Mouse (Mus musculus) ZHBTc4 (cell line): Measurements from ENCODE around the gene Gm20388.

Experiments
- DNase-seq: peaks from one replicate; pipeline ENCODE4 v3.0.0-alpha.2; 2011; ENCODE audit warnings: low read depth, low spot score

Gene Gm20388

DNA sequence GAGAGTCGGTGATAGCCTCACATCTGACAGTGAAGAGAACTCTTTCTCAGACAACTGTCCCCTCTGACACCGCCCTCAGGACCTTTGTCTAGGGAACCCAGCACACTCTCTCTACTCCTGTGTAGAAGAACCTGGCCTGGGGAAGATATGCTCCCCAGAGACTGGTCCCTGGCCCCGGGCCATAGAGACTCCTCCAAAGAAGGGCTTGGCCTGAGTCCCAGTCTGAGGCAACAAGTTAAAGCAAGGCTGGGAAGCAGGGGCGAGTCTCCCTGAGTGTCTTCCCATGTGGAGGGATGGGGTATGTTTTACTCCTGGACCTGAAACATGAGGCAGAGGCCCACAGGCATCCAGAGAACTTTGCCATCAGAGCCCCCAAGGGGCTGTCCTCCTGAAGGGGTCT, 2935.0 kb downstream of the Gm20388 start:
- DNase-seq = no peak

DNA sequence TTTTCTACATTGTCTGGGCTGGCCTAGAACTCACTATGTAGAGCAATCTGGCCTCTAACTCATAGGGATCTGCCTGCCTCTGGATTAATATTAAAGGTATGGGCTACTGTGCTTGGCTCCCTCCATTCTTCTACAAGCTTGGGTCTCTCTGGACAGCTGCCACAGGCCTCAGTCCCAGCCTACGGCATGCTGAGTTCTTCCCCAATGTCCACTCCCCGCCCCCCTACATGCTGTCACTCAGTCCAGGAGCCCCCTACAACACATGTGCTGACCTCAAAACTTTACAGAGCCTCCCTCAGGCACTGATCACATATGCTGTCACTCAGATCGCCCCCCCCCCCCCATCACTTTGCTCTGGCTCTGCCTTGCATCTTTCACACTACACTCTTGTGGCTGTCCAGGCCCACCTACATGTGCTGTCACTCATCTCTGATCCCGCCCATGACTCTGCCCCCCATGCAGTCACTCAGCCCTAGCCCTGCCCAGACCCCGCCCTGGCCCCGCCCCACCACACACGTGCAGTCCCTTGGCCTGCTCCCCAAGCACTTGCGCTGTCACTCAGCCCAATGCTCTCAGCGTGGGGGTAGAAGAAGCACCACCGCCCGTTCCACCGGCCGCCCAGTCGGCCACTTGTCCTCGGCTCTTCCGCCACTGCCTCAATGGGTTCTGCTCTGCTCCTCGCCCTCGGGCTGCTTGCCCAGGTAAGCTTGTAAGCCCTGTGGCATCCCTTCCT, 2937.4 kb downstream of the Gm20388 start, which contains the start of gene Cdh15:
Gene Cdh15, plus strand, starts transcription at position 138 of the 733 bp plus-strand sequence.
- peak; percentile 76 for DNase-seq

DNA sequence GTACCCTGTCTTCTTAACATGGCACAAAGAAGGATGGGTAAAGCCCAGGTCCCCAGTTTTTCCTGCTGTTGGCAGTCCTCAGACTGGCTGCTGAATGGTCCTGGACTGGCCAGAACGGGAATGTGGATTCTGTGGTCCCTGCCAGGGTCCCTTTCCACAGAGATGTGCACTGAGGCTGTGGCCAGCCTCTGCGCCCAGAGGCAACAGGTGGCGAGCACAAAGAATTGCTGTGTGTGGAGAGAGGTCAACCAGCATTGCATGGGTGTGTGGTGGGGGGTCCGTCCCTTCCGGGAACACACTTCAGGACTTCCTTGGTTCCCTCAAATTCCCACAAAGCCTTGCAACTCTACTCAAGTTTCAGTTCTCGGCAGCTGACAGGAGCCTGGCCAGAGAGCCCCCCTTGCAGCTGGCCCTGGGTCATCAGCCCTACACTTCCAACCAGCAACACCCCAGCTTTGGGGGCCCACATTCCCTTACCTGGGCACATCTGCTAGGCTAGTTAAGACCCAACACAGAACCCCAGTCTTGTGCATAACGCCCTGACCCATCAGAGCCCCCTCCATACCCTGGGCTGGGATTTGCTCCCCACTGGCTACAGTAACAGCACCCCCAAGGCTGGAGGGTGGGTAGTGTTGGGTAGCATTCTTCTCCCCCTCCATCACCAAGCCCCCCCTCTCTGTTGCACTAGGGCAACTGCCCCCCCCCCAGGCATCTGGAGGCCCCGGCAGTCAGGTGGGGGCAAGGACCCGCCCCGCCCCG, 2938.7 kb downstream of the Gm20388 start:
- no peak for DNase-seq

DNA sequence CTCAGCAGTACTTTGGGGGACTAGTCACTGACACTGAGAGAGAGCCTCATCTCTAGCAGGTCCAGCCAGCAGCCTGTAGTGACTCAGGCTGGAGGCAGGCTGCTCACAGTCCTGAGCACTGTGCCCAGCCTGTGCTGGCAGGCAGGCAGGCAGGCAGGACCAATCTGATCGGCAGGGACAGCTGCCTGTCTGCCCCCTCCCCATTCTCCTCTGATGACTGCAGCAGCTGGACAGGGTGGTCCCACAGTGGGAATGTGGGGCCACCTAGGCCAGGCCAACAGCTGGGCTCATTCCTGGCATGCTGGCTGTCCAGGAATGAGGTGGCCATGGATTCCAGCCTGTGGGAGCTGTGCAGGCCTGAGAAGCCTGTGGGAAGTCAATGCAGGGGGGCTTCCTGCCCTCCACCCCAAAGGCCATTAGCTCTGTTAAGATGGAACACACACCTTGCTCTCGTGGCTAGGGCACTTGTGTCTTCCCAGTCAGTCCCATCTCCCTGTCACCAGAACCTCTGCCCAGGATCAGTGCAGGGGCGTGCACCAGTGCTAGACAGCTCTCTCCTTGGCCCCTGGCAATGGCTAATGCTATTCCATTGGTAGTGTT, 2940.1 kb downstream of the Gm20388 start:
- DNase-seq = no peak

DNA sequence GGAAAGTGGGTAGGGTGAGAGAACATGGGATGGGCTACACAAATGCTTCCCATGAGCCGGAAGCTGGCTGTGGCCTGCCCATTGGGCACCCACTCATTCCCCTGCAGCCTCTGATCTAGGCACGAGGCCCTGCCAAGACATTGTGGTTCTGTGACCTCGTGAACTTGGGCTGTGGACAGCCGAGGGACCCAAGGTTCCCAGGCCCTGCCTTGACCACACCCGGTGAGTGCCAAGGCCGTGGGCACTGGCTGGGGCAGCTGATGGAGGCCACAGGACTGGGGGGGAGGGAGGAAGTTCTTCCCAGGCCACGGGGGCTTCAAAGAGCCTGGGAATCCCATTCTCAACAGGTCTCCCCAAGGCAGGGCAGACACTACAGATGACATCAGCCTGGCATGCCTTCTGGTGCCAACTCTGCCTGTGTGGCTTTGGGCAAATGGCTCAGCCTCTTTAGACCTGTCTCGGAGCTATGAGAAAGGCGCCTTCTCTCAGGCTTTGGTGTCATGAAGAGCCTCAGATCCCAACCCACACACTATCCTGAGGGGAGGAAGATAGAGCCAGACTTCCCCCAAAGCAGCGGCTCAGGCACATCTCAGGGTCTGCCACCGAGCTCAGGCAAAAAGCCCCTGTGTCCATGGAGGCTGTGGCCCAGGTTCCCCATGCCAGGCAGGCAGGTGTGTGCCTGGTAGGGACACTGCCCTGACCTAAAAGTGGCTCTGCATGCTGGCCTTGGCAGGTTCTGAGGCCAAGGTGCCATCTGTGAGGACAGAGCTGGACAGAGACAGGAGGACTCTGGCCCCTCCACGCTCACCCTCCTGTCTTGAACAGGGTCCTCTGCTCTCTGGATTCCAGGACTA, 2941.3 kb downstream of the Gm20388 start:
- DNase-seq = no peak

DNA sequence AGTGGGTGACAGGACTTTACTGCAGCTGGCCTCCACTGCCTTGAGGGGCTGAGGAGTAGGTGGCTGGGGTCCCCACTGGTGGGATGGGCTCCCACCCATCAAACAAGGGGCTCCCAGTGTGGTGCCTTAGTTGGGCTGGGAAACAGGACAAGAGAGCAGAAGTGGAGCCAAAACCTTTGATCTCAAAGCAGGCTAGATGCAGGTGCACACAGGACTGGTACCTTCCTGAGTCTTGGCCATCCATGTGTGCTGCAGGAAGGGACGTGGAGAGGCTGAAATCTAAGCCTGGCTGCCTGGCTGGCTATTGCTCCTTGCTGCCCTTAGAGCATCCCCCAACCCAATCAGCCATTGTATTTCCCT, 2941.9 kb downstream of the Gm20388 start:
- no peak for DNase-seq

DNA sequence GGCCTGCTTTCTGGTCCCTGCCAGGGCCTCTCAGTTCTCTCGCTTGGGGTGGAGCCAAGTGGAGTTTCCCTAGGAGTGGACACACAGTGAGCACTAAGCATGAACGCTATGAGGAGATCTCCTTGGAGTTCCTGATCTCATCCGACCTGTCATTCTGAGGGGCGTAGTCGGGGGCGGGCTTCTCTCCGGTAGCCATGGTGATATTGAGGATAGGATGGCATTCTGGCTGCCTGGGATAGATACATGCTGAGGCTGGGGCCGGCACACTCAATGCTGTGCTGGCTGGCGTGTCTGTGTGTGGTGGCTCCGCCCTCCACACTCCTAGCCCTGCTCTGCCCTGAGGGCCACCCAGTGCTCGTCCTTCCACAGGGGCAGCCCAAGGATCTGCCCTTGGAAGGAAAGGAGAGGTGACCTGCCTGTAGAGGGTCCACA, 2942.7 kb downstream of the Gm20388 start:
- peak; percentile 35 for DNase-seq

DNA sequence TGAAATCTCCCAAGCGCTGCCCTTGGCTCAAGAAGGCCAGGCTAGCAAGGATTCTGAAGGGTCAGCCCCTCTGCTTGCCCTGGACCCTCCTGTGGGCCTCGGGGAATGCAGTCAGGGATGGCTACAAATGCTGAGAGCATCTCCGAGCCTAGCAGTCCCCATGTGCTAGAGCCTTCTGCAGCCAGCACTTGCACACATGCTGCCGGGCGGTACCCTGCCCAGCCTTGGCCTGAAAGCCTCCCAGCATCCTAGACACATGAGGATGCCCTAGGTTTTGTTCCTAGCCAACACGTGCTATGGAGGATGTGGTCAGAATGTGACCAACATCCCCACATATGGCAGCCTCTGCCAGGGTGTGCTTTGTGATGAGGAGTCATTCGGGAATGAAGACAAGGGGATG, 2943.7 kb downstream of the Gm20388 start:
- DNase-seq = no peak

DNA sequence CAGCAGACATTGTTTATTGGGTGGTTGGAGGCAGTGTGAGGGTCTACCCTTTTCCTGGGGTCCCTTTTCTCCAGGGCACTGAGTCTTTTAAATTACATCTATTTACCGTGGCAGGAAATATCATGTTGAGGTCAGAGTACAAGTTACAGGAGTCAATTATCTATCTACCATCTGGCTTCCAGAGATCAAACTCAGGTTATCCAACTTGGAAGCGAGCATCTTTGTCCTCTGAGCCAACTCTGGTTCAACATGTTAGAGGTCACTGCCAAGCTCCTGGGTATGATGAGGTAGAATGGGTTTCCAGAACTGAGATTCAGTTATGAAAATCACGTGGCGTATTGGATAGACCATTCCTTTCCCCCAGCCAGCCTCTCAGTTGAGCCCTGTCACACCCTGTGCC, 2944.5 kb downstream of the Gm20388 start:
- DNase-seq = no peak

DNA sequence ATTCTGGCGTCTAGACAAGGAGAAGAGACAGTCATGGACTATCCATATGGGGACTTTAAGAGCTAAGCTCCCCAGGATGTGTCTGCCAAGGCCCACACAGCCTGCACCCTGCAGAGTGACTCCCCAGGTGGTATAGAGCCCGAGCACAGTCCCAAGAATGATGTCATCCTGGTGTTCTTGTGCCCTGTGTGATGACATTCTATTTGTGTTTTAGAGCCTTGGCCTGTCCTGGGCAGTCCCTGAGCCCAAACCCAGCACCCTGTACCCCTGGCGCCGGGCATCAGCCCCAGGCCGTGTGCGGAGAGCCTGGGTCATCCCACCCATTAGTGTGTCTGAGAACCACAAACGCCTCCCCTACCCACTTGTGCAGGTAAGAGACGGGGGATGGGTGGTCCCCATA, 2945.6 kb downstream of the Gm20388 start:
- DNase-seq = no peak

DNA sequence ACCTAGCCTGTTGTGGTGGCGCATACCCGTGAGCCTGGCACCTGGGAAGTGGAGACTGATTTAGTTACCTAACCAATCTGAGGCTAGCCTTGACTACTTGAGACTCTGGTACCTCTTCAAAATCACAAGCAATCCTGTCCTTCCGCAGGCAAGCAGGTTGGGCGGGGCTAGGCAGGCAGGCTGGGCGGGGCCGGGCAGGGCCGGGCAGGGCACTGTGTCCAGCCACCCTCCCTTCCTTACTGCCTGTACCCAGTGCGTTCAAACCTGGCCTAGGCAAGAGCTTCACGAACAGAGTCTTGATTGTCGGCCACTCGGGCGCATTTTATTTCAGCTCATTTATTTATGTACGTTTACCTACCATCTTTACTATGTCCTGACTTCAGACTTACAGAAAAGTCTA, 2949.2 kb downstream of the Gm20388 start:
- no peak for DNase-seq

DNA sequence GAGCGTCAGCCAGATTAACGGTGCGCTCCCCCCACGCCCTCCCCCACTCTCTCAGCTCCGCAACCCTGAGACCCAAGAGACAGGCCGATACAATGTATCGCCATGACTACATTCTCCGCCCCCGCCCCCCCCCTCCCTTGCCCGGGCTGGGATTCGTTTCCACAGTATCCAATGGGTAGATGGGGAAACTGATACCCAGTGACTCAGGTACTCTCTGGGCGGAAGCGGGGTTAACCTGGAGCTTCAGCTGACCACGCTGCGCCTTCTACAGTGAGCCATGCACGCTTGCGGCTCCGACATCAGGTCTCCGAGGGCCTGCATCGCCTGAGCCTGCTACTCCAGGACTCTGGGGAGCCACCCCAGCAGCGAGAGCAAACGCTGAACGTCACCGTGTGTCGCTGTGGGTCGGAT, 2954.1 kb downstream of the Gm20388 start:
- no peak for DNase-seq

DNA sequence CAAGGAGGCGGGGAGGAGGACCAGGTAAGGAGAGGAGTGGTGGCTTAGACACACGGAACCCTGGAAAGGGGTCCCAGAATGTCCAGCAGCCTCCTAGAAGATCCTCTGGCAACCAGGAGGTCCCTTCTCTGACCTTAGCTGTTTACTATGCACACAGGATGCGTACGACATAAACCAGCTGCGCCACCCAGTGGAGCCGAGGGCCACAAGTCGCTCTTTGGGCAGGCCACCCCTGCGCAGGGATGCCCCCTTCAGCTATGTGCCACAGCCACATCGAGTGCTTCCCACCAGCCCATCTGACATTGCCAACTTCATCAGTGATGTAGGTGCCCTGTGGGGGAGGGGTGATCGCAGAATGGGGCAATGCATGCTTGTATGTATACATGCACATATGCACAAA, 2954.8 kb downstream of the Gm20388 start:
- DNase-seq = no peak

DNA sequence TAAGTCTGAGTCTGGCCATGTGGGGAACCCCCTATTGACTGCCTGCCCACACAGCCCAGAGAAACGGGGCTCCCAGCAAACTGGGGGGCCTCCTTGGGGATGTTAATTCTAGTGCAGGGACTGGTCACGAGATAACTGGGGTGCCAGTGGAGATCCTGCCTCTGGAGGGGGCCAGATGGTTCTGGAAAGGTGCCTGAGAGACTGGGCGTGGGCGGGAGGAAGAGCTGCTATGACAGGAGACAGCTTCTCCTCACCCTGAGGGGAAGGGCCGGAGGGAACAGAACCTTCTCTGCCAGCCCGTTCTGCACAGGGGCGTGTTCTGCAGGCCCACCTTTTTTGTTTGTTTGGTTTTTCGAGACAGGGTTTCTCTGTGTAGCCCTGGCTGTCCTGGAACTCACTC, 2955.6 kb downstream of the Gm20388 start:
- no peak for DNase-seq

DNA sequence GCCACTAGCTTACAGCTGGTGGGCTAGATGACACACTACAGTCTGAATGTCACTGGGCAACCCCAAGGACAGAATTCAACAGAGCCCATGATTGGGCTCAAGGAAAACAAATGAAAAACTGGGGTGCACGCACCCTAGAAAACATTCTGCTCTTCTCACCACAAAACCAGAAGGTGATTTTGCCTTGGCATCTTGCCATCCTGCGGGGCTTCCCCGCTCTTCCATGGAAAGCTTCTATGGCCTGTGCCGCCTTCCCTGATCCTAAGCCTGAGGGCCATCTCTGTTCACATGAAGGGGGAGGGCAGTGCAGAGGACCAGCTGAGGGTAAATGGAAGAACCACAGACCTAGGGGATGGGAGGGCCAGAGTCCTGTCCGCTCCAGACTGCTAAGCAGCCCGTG, 2957.3 kb downstream of the Gm20388 start:
- DNase-seq = no peak

DNA sequence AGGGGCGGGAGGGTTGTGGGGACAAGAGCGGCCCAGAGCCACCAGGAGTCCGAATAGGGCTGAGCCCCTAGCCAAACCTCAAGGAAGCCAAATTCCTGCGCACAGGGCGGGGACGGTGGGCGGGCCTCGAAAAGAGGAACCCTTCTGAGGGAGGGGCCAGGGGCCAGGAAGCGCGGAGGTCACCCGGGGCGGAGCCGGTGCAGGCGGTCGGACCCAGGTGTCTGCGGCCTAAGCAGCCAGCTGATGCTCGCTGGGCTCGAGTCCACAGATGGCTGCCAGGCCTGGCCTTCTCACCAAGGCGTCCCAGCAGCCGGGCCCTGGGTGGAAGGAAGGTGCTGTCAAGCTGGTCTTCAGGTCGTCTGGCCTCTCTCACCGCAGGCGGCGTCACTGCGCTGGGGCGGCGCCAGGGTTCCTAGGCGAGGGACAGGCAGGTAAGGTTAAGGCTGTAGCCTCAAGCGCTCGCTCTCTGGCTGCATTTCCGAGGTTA, 2959.8 kb downstream of the Gm20388 start:
- DNase-seq = peak; percentile 93

DNA sequence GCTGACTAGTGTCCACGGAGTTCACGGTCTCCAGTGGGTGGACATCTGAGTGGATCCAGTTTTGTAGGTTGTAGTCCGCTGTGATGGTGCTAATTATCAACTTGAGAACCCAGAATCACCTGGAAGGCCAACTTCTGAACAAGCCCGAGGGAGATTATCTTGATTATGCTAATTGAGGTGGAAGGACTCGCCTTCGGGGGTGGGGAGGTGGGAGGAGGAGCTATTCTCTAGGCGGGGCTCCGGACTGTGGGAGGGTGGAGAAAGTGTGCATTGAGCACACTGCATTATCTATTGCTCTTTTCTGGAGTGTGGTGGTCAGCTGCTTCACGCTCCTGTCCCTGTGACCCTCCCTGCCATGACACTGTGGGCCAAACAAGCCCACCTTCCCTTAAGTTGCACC, 2961.0 kb downstream of the Gm20388 start:
- DNase-seq = peak; percentile 52

DNA sequence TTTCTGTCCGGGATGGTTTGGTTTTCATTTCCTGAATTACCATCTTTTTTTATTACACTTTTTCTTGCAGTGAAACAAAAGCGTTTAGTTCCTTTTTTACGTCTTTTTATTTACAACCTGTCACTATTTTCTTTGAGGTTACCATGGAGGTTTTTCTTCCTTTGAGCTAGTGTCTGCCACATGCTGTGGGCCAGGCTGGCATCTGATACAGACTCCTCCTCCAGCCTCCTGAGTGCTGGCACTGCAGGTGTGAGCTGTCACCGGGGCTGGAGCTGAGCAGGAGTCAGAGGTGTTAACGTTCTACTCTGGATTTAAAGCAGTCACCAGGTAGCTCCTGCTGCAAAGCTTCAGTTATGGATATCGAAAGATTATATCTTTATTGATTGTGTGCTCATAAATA, 2962.5 kb downstream of the Gm20388 start:
- no peak for DNase-seq

DNA sequence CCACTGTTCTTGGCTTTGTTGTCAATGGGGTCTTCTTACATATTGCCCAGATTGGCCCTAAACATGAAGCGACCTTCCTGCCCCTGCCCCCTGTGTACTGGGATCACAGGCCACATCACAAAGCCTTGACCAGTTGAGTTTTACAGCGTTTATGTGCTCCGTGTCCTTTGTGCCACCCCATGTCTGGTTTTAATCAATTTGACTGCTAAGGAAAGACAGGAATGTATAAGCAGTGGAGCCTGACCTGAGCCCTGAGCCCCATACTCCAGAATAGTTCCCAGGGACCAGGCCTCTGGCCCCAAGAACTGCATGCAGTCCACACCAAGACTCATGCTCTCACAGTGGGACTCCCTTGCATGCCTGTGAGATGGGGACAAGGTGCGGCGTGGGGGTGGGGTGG, 2964.5 kb downstream of the Gm20388 start:
- DNase-seq = no peak

DNA sequence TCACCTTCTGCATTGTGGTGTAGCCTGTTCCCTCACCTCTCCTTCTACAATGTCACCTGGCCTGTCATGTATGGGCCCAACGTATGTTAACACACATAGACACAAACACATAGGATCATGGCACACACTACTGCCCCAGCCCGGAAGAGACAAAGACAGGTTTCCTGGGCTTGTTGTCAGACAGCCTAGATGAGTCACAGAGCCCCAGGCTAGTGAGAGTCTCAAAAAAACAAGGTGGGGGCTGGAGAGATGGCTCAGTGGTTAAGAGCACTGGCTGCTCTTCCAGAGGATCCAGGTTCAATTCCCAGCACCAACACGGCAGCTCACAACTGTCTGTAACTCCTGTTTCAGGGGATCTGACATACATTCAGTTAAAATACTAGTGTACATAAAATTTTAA, 2967.6 kb downstream of the Gm20388 start:
- no peak for DNase-seq

DNA sequence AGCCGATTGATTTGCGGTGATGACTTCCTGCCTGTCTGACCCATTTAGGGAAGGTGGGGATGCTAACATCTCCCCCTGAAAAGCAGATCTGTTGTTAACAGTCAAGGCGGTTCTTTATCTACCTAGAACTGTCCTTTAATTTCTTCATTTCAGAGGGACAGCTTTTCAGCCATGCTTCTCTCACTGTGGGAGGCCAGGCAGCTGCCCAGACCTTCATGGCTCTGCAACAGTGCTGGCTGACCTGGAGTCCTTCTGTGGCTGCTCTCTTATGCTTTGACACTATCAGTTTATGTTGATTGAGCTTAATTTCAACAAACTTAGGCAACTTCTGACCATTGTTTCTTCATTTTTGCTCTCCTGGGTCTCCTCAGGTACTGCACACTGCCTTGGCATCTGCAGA, 2969.7 kb downstream of the Gm20388 start:
- DNase-seq = no peak

DNA sequence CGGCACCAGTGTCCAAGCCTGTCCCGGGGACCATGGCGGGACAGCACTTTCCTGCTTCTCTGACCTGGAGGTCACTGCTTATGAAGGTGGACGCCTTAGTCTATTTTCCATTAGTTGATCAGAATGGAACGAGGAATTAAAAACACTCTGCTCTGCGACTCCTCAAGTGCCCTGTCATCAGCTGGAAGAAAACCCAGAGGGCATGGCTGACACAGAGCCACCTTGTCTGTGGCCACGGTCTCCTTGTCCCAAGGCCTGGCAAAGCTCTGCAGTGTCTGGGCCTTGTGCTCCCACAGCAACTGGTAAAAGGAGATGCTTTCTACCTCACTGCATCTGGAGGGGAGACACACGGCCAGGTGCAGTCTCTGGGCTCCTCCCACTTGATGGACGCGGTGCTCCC, 2973.0 kb downstream of the Gm20388 start:
- no peak for DNase-seq
